Mouse (Mus musculus) bone marrow, adult 2 months (tissue): ENCODE data around the gene Mthfr.

Experiments used
- CTCF ChIP-seq: fragments of 200-500 bp; IDR thresholded peaks from 2 replicates; pipeline ENCODE4 v1.5.1; 2011; ENCODE audit warnings: low read length, control low read depth; ENCODE audit not compliant: control insufficient read depth, insufficient read depth
- POLR2A ChIP-seq: fragments of 200-500 bp; IDR thresholded peaks from 2 replicates; pipeline ENCODE4 v1.6.1; 2011; ENCODE audit warnings: low read depth, mild to moderate bottlenecking, control low read depth, low read length, borderline replicate concordance; ENCODE audit not compliant: control insufficient read depth

DNA sequence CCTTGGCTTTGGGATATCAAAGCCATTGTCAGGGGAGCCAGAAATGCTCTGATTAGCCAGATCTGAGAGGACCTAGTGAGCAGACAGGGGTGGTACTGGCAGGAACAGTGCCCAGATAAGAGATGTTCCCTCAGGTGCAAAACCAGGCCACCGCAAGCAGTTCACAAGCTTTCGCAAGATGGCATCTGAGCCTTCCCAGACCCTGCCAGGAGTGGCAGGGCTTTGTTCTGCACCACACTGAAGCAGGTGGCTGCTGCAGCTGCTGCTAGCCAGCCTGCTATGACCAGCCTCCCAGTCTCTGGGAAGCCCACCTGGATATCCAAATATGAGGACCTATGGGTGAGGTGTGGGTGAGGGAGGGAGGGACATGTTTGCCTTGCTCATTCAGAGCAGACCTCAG lies 59.1 kb downstream of the Mthfr start:
- TF ChIP-seq CTCF (no peak), POLR2A (no peak)
